9 mouse cellular contexts compared by ENCODE assay signal in the genomic region with DNA sequence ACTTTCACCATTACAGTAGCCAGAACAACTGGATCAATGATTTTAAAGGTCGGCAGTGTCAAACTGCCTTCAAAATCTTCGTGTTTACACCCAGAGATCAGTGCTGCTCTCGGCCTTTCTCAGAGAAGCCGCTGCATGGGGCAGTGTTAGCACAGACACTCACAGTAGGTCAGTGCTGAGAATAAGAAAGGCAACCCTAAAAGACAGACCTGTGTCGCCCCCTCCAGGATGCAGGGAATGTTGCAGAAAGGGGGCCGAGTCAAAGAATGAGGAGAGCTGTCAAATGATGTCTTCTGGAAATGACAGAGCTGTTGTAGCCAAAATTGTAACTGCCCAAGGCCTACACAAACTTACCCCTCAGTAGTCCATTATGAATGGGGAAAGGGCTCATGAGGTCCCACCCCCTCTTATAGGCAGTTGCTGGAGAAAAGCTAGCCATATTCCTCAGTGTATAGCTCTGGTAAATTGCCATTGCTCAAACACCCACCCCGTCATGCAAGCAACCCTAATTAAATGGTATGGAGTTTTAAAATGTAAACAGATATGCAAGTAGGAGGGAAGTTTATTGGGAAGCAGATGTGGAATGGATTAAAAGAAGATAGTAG.
DNase-seq lines count a peak whose midpoint lies in the region; ATAC-seq lines count a peak whose summit lies in the region.
"Had no signal": no experiment of that assay in that cellular context is flagged by ENCODE, and none has a peak within 500 bp of the region (broad histone marks: within the 10 kb centered on the region; RNA-seq: fewer than 3 reads in every experiment).

No protein-coding gene starts in this region.

- no peak for ATAC-seq in heart, embryonic 11.5 days (replicated peaks; ENCODE audit: insufficient number of reproducible peaks, low FRiP score, low TSS enrichment)
- ATAC-seq in hindbrain, embryonic 11.5 days (ENCODE audit: low FRiP score), result peak; percentile 76
- ATAC-seq in liver, embryonic 11.5 days (replicated peaks; ENCODE audit: low FRiP score), result peak; percentile 54; the same call in 1 of the 2 replicates
- peak; percentile 61; the same call in 1 of the 2 replicates for ATAC-seq in neural tube, embryonic 13.5 days (ENCODE audit: low read depth)
- ATAC-seq in inflammation-experienced regulatory T-cells, adult 6 months, result no peak

- H3K9me3 ChIP-seq in heart, embryonic 11.5 days (replicated peaks; ENCODE audit: control insufficient read depth, low read length), result no peaks in the 10 kb centered on the region
- H3K9me3 ChIP-seq in hindbrain, embryonic 11.5 days (ENCODE audit: control insufficient read depth, low read length), result no peaks in the 10 kb centered on the region
- no peaks in the 10 kb centered on the region for H3K9me3 ChIP-seq in liver, embryonic 11.5 days (ENCODE audit: control insufficient read depth, low read length)
- no peaks in the 10 kb centered on the region for H3K9me3 ChIP-seq in neural tube, embryonic 13.5 days
- H3K9me3 ChIP-seq: stomach, embryonic 15.5 days had no signal

- H3K4me3 ChIP-seq in heart, embryonic 11.5 days (ENCODE audit: low read depth, low read length), result no peak overlapping the region
- no peak overlapping the region for H3K4me3 ChIP-seq in hindbrain, embryonic 11.5 days (ENCODE audit: low read depth, low read length)
- no peak overlapping the region for H3K4me3 ChIP-seq in liver, embryonic 11.5 days (ENCODE audit: low read depth, low read length)
- no peak overlapping the region for H3K4me3 ChIP-seq in neural tube, embryonic 13.5 days
- H3K4me3 ChIP-seq: stomach, embryonic 15.5 days had no signal

- no peak overlapping the region for H3K9ac ChIP-seq in heart, embryonic 11.5 days (ENCODE audit: low read depth, low read length)
- H3K9ac ChIP-seq in hindbrain, embryonic 11.5 days (ENCODE audit: low read depth, low read length), result no peak overlapping the region
- H3K9ac ChIP-seq in liver, embryonic 11.5 days (ENCODE audit: low read depth, low read length), result no peak overlapping the region
- no peak overlapping the region for H3K9ac ChIP-seq in neural tube, embryonic 13.5 days
- H3K9ac ChIP-seq: stomach, embryonic 15.5 days had no signal

- no peaks in the 10 kb centered on the region for H3K4me1 ChIP-seq in heart, embryonic 11.5 days (ENCODE audit: control insufficient read depth, insufficient read depth, low read length)
- H3K4me1 ChIP-seq in hindbrain, embryonic 11.5 days (replicated peaks; ENCODE audit: control insufficient read depth, insufficient read depth, low read length), result no peaks in the 10 kb centered on the region
- no peaks in the 10 kb centered on the region for H3K4me1 ChIP-seq in liver, embryonic 11.5 days (replicated peaks; ENCODE audit: control insufficient read depth, insufficient read depth, low read length)
- H3K4me1 ChIP-seq in neural tube, embryonic 13.5 days (replicated peaks), result no peaks in the 10 kb centered on the region
- H3K4me1 ChIP-seq: stomach, embryonic 15.5 days had no signal

- no peaks in the 10 kb centered on the region for H3K27me3 ChIP-seq in heart, embryonic 11.5 days (ENCODE audit: control insufficient read depth, insufficient read depth, low read length)
- H3K27me3 ChIP-seq in hindbrain, embryonic 11.5 days (ENCODE audit: control insufficient read depth, insufficient read depth, low read length), result no peaks in the 10 kb centered on the region
- no peaks in the 10 kb centered on the region for H3K27me3 ChIP-seq in liver, embryonic 11.5 days (replicated peaks; ENCODE audit: control insufficient read depth, insufficient read depth, low read length)
- no peaks in the 10 kb centered on the region for H3K27me3 ChIP-seq in neural tube, embryonic 13.5 days
- H3K27me3 ChIP-seq: stomach, embryonic 15.5 days had no signal

- 32% methylated on average over 7 of the region's 7 CpGs for WGBS in heart, embryonic 11.5 days (ENCODE audit: insufficient replicate concordance)
- 24% methylated on average over 7 of the region's 7 CpGs for WGBS in hindbrain, embryonic 11.5 days
- WGBS in liver, embryonic 11.5 days, result 36% methylated on average over 7 of the region's 7 CpGs
- 26% methylated on average over 7 of the region's 7 CpGs for WGBS in neural tube, embryonic 13.5 days

- H3K4me2 ChIP-seq in heart, embryonic 11.5 days, result no peak overlapping the region
- H3K4me2 ChIP-seq in hindbrain, embryonic 11.5 days (replicated peaks; ENCODE audit: low read depth, low read length), result no peak overlapping the region
- no peak overlapping the region for H3K4me2 ChIP-seq in liver, embryonic 11.5 days
- H3K4me2 ChIP-seq in neural tube, embryonic 13.5 days, result no peak overlapping the region
- H3K4me2 ChIP-seq: stomach, embryonic 15.5 days had no signal

- H3K27ac ChIP-seq in heart, embryonic 11.5 days (ENCODE audit: low read depth, low read length), result no peak overlapping the region
- H3K27ac ChIP-seq in hindbrain, embryonic 11.5 days (ENCODE audit: low read depth, low read length), result no peak overlapping the region
- H3K27ac ChIP-seq in liver, embryonic 11.5 days (ENCODE audit: low read depth, low read length), result no peak overlapping the region
- H3K27ac ChIP-seq in neural tube, embryonic 13.5 days (replicated peaks), result no peak overlapping the region
- H3K27ac ChIP-seq: stomach, embryonic 15.5 days had no signal

- H3K36me3 ChIP-seq in heart, embryonic 11.5 days (ENCODE audit: control insufficient read depth, insufficient read depth, low read length), result no peaks in the 10 kb centered on the region
- no peaks in the 10 kb centered on the region for H3K36me3 ChIP-seq in hindbrain, embryonic 11.5 days (ENCODE audit: control insufficient read depth, insufficient read depth, low read length)
- H3K36me3 ChIP-seq in liver, embryonic 11.5 days (ENCODE audit: control insufficient read depth, insufficient read depth, low read length), result no peaks in the 10 kb centered on the region
- H3K36me3 ChIP-seq in neural tube, embryonic 13.5 days, result no peaks in the 10 kb centered on the region
- H3K36me3 ChIP-seq: stomach, embryonic 15.5 days had no signal

- DNase-seq in heart, adult 11 months, result peak; percentile 66
- DNase-seq in NIH3T3 (ENCODE audit: low read depth), result peak; percentile 24
- DNase-seq in cerebellum, postnatal 36 days, result peak; percentile 53 to 57
- peak; percentile 64 for DNase-seq in hindbrain, embryonic 11.5 days (ENCODE audit: low spot score)
- no peak for DNase-seq in liver, embryonic 11.5 days (ENCODE audit: low spot score)

Comparison
In these comparisons a context has a peak if more than half of its experiments do, and no peak if none do; other contexts are left out.
1. ATAC-seq: peak in hindbrain, embryonic 11.5 days (single experiment), liver, embryonic 11.5 days (single experiment) and neural tube, embryonic 13.5 days (single experiment); none in heart, embryonic 11.5 days (single experiment) and inflammation-experienced regulatory T-cells, adult 6 months (single experiment).